Mouse (Mus musculus) stomach, embryonic 14.5 days (tissue): ENCODE measurements around the gene Efcab3. TPM values are rescaled to one million over a fixed set of nuclear protein-coding genes. Genes with fewer than 3 reads are reported as not detected.

Experiments used
- ATAC-seq: fragments of 200-750 bp; cut with Nextera tagmentation; 2 replicates; pipeline ENCODE4 v1.8.0; 2017; ENCODE audit warnings: low read depth, moderate TSS enrichment; ENCODE audit not compliant: insufficient number of reproducible peaks, insufficient read depth, low FRiP score
- H3K27ac ChIP-seq: fragments of 300-500 bp; sonication (generic); 2 replicates; pipeline ENCODE4 v1.5.1; 2014; ENCODE audit warnings: mild to moderate bottlenecking, low read length, moderate library complexity, mixed read lengths
- H3K27me3 ChIP-seq: fragments of 300-500 bp; sonication (generic); 2 replicates; pipeline ENCODE4 v1.6.1; 2014; ENCODE audit warnings: low read length, control low read depth, mixed read lengths; ENCODE audit not compliant: control insufficient read depth, insufficient read depth
- H3K36me3 ChIP-seq: fragments of 300-500 bp; sonication (generic); 2 replicates; pipeline ENCODE4 v1.6.1; 2014; ENCODE audit warnings: mild to moderate bottlenecking, control low read depth, low read length, moderate library complexity, mixed read lengths; ENCODE audit not compliant: control insufficient read depth, insufficient read depth
- H3K4me1 ChIP-seq: fragments of 300-500 bp; sonication (generic); 2 replicates; pipeline ENCODE4 v1.6.1; 2014; ENCODE audit warnings: low read length, control low read depth, mixed read lengths; ENCODE audit not compliant: control insufficient read depth, insufficient read depth
- H3K4me2 ChIP-seq: fragments of 300-500 bp; sonication (generic); replicated peaks from 2 replicates; pipeline ENCODE4 v1.6.1; 2014; ENCODE audit warnings: low read depth, low read length, control low read depth
- H3K4me3 ChIP-seq: fragments of 300-500 bp; sonication (generic); 2 replicates; pipeline ENCODE4 v1.5.1; 2014; ENCODE audit warnings: low read depth, low read length, control low read depth
- H3K9ac ChIP-seq: fragments of 300-500 bp; sonication (generic); replicated peaks from 2 replicates; pipeline ENCODE4 v1.6.1; 2014; ENCODE audit warnings: low read depth, mild to moderate bottlenecking, control low read depth, low read length, moderate library complexity, mixed read lengths
- H3K9me3 ChIP-seq: fragments of 300-500 bp; sonication (generic); 2 replicates; pipeline ENCODE4 v1.6.1; 2016; ENCODE audit warnings: low read depth, low read length, control low read depth; ENCODE audit not compliant: control insufficient read depth
- WGBS: fragments of 180-500 bp; shearing (Covaris S2); extraction: QIAGEN DNeasy Blood & Tissue Kit; methylation state at CpG from one replicate; pipeline ENCODE4 v1.1.7; 2014; 5-methylcytosine and 5-hydroxymethylcytosine counted together
- polyA plus RNA-seq: library from polyadenylated mRNA; unstranded; fragments of >200 nt; fragmentation: Nextera tagmentation; extraction: Ambion mirVana; gene quantifications from 2 replicates; pipeline ENCODE4 v1.2.1, GENCODE M21; 2014

The Efcab3 gene
- polyA plus RNA-seq, 1 experiment from 2014 or later, result 0.65 TPM

DNA sequence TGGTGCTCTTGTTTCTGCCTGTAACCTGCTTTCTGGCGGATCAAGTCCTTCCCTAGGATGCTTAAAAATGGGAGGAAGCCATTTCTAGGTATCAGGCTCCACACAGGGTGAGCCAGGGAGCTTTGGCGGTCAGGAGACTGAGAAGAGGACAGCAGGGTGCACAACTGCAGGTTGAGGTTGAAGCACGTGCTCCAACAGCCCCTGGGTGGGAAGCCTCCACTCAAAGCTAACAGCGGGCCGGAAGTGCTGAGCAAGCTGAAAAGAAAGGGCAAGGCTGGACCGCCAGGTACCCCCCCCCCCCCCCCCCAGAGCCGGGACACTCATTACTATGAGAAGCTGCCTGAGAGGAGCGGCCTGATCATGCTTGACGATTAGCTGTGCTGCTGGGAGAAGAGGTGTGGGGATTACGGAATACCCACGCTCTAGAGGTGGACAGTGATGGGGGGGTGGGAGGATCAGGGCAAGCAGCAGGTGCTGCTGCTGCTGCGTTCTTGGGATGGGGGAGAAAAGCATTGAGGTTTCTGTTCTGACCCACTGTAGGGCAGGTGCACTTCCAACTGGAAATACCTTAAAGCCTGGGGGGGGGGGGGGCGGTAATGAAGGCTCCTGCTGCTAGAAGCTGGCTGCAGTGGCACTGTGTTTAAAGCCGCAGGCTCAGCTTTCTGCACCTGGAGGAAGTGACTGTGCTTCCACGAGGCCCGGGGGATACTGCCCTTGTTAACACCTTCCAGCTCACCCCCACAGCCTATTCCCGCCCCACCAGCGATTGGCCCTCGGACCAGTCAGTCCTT is 88.0 kb downstream of the Efcab3 start:
- H3K4me3 ChIP-seq, result no peak overlapping the region
- H3K27ac ChIP-seq, result no peak overlapping the region
- 25% methylated on average over 18 of the region's 19 CpGs for WGBS
- H3K9me3 ChIP-seq, result no peaks in the 10 kb centered on the region
- ATAC-seq, result no peak
- peaks cover 7% of the 10 kb centered on the region; the same call in 1 of the 2 replicates for H3K4me1 ChIP-seq
- H3K9ac ChIP-seq, result no peak overlapping the region
- no peaks in the 10 kb centered on the region for H3K36me3 ChIP-seq
- H3K4me2 ChIP-seq, result peak overlapping the region; percentile 12; the same call in 1 of the 2 replicates
- no peaks in the 10 kb centered on the region for H3K27me3 ChIP-seq

DNA sequence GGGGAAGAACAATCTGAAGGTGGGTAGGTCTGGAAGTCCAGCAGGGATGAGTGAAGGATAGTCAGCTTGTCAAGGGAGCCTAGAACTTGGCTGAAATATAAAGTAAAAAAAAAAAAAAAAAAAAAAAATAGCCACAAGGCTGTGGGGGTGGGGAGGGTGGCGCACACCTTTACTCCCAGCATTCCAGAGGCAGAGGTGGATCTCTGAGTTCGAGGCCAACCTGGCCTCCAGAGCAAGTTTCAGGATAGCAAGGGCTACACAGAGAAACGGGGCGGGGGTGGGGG is 88.6 kb downstream of the Efcab3 start:
- Histone ChIP-seq H3K27me3 (no peaks in the 10 kb centered on the region), H3K4me1 (peaks cover 7% of the 10 kb centered on the region; the same call in 1 of the 2 replicates), H3K27ac (no peak overlapping the region), H3K9me3 (no peaks in the 10 kb centered on the region), H3K36me3 (no peaks in the 10 kb centered on the region), H3K4me2 (peak overlapping the region; percentile 12; the same call in 1 of the 2 replicates), H3K9ac (no peak overlapping the region), H3K4me3 (no peak overlapping the region)
- 63% methylated on average over 1 of the region's 4 CpGs for WGBS
- ATAC-seq, result no peak

DNA sequence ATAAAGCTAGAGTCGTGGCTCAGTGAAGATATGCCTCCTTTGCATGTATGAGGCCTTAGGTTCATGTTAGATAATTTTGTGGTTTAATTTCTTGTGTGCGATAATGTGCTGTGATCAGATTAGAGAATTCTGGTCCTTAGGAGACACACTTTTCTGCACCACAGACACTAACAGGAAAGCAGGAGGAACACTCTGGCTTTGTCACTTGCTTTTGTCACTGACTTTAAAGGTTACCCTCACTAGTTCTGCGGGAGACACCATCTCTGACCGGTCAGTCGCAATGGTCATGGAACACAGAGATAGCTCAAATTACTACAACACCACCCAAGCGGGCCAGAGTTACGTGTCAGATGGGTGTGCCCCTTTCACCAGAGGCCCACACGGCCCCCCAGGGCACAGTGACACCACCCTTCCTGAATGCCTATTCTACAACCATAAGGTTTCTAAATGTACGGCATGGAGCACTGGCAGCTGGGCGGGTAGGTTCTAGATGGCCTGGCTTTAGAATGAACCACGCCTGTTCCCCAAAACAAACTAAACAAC is 89.0 kb downstream of the Efcab3 start:
- Histone ChIP-seq H3K27ac (no peak overlapping the region), H3K27me3 (no peaks in the 10 kb centered on the region), H3K4me2 (no peak overlapping the region), H3K9ac (no peak overlapping the region), H3K36me3 (no peaks in the 10 kb centered on the region), H3K4me3 (no peak overlapping the region), H3K4me1 (peaks cover 7% of the 10 kb centered on the region; the same call in 1 of the 2 replicates), H3K9me3 (no peaks in the 10 kb centered on the region)
- WGBS, result 77% methylated on average over 11 of the region's 11 CpGs
- no peak for ATAC-seq

DNA sequence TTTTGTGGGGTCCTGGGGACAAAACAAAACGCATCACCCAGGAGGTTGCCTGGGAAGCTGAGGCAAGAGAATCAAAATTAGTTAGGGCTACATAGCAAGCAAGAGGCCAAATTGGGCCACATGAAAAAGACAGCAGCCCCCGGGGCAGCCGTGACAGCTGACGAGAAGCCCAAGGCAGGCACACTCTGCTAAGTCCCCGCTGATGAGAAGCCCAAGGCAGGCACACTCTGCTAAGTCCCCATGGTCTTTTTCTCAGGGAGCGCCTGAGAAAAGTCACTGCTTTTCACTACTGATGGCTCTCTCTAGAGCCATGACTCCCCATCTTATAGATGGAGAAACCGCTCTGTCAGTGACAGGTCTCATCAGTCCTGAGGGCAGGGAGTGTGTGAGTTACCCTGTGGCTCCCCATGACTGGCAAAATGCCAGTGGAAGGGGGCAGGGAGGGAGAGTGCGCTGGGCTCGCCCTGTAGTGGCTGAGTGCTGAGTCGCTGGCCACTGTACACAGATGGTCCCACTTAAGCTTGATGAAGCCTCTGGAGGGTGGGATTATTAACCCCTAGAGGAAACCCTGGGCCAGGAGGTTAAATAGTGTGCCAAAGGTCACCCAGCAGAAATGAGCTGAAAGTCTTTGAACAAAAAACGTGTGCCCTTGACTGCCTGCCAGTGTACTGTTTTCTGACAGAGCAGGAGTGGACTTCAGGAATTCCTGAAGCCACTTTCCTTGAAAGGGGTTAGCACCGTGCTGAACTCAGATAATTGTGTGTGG is 89.9 kb downstream of the Efcab3 start:
- peak; percentile 89 for ATAC-seq
- H3K9ac ChIP-seq, result no peak overlapping the region
- H3K9me3 ChIP-seq, result no peaks in the 10 kb centered on the region
- no peak overlapping the region for H3K27ac ChIP-seq
- H3K4me2 ChIP-seq, result no peak overlapping the region
- no peaks in the 10 kb centered on the region for H3K27me3 ChIP-seq
- peaks cover 7% of the 10 kb centered on the region; the same call in 1 of the 2 replicates for H3K4me1 ChIP-seq
- H3K4me3 ChIP-seq, result no peak overlapping the region
- no peaks in the 10 kb centered on the region for H3K36me3 ChIP-seq
- WGBS, result 28% methylated on average over 12 of the region's 12 CpGs

DNA sequence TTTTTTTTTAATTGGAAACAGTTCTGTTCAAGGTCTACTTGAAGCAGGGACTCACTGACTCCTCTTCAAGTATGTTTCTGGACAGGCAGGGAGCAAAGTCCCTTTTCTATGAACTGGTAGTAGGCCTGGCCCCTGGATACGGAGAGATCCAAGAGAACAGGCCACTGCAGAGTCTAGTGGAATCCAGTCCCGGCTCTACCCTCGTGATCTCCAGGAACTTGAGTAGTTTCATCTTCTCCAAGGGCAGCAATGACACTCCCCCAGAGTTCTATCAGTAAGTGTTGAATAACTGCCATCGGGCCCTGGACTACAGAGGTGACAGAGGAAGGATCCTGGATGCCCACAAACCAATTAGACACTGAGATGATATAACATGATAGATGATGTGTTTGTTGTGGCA is 92.5 kb downstream of the Efcab3 start:
- no peak for ATAC-seq
- Histone ChIP-seq H3K36me3 (no peaks in the 10 kb centered on the region), H3K4me2 (no peak overlapping the region), H3K27me3 (no peaks in the 10 kb centered on the region), H3K4me3 (no peak overlapping the region), H3K9ac (no peak overlapping the region), H3K9me3 (no peaks in the 10 kb centered on the region), H3K4me1 (peaks cover 7% of the 10 kb centered on the region; the same call in 1 of the 2 replicates), H3K27ac (no peak overlapping the region)
- 65% methylated on average over 4 of the region's 4 CpGs for WGBS

DNA sequence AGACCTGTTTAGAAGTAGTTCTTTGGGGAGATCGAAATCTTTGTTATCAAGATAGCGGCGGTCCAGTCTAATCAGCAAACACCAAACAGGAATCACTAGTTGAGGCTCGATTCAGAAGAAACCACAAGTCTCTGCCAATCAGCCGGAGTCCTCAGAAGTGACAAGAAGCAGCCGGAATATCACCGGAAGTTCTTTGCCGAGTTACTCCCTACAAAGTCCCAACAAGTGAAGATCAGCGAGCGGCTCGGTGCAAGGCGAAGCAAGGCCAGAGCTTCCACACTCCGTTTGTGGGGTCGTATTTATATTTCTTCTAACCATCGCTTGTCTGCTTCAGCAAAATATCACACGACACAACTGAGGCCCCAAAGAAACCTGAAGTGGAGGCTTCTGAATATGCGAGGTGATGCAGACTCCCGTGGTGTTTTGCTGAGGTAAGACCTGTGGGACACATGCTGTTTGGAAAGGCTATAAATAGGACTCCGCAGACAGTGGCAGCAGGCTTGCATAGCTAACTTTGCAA is 93.4 kb downstream of the Efcab3 start:
- no peak overlapping the region for H3K9ac ChIP-seq

DNA sequence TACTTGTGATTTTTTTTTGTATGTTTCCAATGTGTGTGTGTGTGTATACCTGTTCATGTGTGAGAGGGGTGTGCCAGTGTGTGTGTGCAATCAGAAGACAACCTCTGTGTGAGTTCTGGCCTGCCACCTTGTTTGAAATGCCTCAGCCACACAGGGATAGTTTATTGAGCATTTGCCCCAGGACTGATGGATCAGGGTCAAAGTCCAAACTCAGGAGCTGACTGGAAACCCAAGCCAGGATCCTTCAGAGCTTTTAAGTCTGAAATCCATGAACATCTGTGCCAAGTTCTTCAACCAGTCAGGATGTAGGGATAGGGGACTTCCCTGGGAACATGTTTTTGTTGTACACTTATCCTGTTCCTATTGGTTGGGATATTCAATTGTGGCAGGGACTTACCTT is 94.7 kb downstream of the Efcab3 start:
- no peak overlapping the region for H3K27ac ChIP-seq
- H3K9me3 ChIP-seq, result peaks cover 8% of the 10 kb centered on the region
- H3K36me3 ChIP-seq, result no peaks in the 10 kb centered on the region
- H3K4me1 ChIP-seq, result peaks cover 4% of the 10 kb centered on the region; the same call in 1 of the 2 replicates
- H3K4me2 ChIP-seq, result no peak overlapping the region
- no peak overlapping the region for H3K9ac ChIP-seq
- H3K27me3 ChIP-seq, result no peaks in the 10 kb centered on the region
- no peak overlapping the region for H3K4me3 ChIP-seq
- no peak for ATAC-seq

More for the DNA sequence above, 93.4 kb downstream of the Efcab3 start:
- Histone ChIP-seq H3K4me1 (peaks cover 4% of the 10 kb centered on the region; the same call in 1 of the 2 replicates), H3K4me3 (no peak overlapping the region), H3K9me3 (no peaks in the 10 kb centered on the region), H3K27ac (no peak overlapping the region), H3K27me3 (no peaks in the 10 kb centered on the region), H3K36me3 (no peaks in the 10 kb centered on the region), H3K4me2 (no peak overlapping the region)
- no peak for ATAC-seq
- WGBS, result 78% methylated on average over 19 of the region's 19 CpGs

DNA sequence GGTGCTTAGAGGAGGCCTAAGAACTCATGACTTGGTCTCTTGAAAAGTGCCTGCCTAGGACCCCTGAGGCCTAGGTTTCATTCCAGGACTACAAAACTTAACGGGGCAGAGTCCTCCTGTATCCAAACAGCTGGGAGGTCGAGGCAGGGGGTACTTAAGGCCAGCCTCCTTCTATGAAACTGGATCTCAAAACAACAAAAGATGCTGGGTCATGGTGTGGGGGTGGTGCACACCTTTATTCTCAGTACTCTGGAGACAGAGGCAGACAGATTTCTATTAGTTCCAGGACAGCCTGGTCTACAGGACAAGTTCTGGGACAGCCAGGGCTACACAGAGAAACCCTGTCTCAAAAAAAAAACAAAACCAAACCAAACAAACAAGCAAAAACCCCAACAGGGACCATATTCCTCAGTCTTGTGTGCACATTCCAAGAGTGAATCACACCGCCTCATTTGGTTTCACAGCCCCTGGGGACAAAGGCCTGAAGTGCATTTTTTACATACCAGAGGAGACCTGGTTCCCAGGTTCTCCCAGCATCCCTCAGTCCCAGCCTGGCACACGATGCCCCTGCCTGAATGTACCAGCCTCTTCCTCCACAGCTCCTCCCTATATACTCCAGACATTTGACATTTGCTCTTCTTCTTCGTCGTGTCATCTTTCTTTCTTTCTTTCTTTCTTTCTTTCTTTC is 96.4 kb downstream of the Efcab3 start:
- 60% methylated on average over 6 of the region's 6 CpGs for WGBS

More for the DNA sequence above, 96.4 kb downstream of the Efcab3 start:
- ATAC-seq, result no peak
- Histone ChIP-seq H3K27ac (no peak overlapping the region), H3K4me3 (no peak overlapping the region), H3K9me3 (peaks cover 14% of the 10 kb centered on the region), H3K27me3 (no peaks in the 10 kb centered on the region), H3K9ac (no peak overlapping the region), H3K4me2 (no peak overlapping the region), H3K4me1 (no peaks in the 10 kb centered on the region), H3K36me3 (no peaks in the 10 kb centered on the region)
